Mouse (Mus musculus) spleen, adult 12 weeks (tissue): Measurements from ENCODE around the gene Pcnx4.
"Not testable (repeated sequence)": the region's sequence is repeated elsewhere in the genome, so short reads cannot be mapped to it uniquely, and the experiment has no call there.

Experiments
- DNase-seq: peaks from one replicate; pipeline ENCODE4 v3.0.0; 2022; ENCODE audit warnings: low spot score

Pcnx4 gene

DNA sequence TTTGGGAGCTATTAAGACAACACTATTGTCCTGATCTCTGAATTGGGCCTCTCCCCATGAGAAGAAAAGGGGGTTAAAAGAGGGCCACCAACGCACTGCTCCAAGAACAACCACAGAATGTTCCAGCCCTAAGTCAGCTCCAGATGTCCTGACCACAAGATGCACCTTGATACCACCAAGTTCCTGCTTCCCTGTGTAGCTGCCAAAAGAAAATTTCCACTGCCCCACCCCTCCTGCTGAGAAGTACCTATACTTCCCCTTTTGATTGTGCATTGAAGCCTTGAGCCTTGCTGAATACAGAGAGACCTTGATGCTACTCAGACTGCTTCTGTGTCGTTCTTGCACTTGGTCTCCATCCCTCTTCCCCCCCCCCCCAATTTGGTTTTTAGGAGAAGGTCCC lies 62.5 kb downstream of the Pcnx4 start:
- DNase-seq, result not testable (repeated sequence)

DNA sequence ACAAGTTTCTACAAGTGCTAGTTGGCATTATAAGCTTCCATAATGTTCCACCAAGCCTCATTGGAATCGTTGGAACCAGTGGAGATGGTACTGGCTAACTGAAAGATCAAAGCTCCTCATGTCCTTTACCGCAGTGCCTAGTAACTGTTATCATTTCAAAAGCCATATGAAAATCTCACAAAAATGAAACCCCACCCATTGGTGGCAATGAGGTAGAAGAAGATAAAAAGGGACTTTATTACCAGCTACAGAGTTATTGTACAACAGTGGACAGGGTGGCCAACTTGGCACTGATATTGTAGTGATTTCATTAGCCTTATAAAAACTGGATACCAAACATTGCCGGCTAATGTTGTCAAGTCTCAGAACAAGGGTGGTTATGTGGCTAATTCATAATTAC lies 75.9 kb downstream of the Pcnx4 start:
- DNase-seq, result no peak

DNA sequence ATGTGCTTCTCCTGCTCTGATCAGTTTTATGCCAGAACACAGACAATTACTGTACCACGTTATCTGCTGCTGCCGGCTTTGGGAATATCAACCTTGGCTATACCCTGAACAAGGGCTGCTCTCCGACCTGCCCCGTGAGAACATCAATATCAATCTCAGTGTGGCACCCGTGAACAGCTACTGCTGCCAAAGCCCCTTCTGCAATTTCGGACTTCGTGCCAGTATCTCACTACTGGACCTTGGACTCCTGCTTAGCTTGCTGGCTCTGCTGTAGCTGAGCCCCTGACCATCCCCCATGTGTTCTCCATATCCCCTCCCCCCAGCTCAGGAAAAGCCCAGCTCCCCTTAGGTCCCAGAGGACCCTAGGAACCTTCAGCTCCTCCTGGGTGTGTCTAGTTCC lies 84.7 kb downstream of the Pcnx4 start:
- DNase-seq, result no peak

DNA sequence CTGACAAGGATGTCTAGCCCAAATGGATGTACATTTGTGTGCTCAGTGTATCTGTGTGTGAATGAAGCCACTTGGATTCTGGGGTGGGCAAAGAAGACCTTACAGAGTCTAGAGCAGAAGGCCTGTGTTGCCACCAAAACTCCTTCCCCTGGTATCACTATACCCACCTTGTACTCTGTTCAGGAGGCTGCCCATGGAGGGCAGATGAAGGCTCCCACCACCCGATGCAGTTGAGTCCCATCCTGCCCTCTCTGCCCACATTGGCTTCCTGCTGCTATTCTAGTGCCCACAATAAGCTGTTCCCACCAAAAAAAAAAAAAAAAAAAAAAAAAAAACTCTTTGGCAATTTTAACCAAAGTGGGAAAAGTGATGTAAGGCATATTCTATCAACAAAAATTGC lies 85.3 kb downstream of the Pcnx4 start:
- no peak for DNase-seq

DNA sequence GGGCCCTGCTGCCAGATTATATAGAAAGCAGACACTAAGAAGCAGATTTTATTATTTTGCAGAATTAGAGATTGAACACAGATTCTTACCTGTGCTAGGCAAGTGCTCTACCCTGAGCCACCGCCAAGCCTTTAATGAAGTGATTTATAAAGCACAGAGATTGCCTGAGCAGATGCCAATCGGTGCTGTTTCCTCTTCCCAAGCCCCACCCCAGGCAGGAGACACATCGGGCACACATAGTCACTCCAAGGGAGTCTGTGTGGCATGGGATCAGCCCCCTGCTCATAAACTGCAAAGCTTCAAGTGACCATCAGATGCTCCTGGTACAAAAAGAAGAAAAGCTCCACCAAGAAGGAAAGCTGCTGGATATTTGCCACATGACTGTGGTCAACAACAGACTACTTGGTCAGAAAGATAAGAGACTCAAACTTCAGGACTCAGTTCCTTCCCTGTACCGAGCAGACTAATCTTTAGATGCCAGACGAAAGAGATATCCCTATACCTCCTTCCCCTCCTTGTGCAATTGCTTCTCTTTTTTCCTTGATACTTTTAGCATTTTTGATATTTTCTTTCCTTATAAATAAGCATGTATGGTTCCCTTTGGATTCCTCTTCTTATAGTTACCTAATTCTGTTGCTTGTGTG lies 86.8 kb downstream of the Pcnx4 start:
- DNase-seq, result no peak

DNA sequence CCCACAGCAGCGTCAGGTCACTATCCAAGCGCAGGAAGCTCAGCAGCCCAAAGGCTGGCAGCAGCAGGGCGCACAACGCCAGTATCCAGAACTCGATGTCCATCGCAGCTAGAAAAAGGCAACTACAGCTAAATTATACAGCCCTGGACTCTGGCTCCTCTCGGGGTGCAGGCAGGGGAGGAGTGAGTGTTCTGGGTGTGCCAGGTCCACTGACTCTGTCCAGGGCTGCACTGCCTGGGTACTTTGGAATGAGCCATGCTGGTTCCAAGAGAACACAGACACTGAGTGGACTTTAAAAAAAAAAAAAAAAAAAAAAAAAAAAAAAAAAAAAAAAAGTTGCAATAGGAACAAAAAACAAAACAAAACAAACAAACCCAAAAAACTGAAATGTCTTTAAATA lies 92.6 kb downstream of the Pcnx4 start:
- DNase-seq, result no peak
